Mouse (Mus musculus) C2C12 (cell line): ENCODE data around the gene Tanc1. TPM values are rescaled to one million over a fixed set of nuclear protein-coding genes. Genes with fewer than 3 reads are reported as not detected.
"Not testable (repeated sequence)": the region's sequence is repeated elsewhere in the genome, so short reads cannot be mapped to it uniquely, and the experiment has no call there.

Source experiments
- H3K27me3 ChIP-seq: one replicate; pipeline ENCODE4 v1.6.1; 2011; ENCODE audit not compliant: control insufficient read depth, insufficient read depth, insufficient read length
- H3K36me3 ChIP-seq: one replicate; pipeline ENCODE4 v1.6.1; 2011; ENCODE audit not compliant: control insufficient read depth, insufficient read depth
- H3K4me3 ChIP-seq: one replicate; pipeline ENCODE4 v1.5.1; 2011; ENCODE audit warnings: mild to moderate bottlenecking, control low read depth; ENCODE audit not compliant: poor library complexity, insufficient read depth, severe bottlenecking
- H3K79me2 ChIP-seq: one replicate; pipeline ENCODE4 v1.6.1; 2011; ENCODE audit not compliant: control insufficient read depth, insufficient read depth
- H3K79me3 ChIP-seq: one replicate; pipeline ENCODE4 v1.6.1; 2011; ENCODE audit warnings: low read depth, control low read depth
- H3ac ChIP-seq: one replicate; pipeline ENCODE3; 2011; ENCODE audit warnings: low read depth; ENCODE audit not compliant: control insufficient read depth, insufficient read length
- CEBPB ChIP-seq: IDR thresholded peaks from one replicate; pipeline ENCODE4 v1.6.1; 2011; ENCODE audit warnings: low read depth, mild to moderate bottlenecking, control low read depth, moderate library complexity
- CTCF ChIP-seq: IDR thresholded peaks from one replicate; pipeline ENCODE4 v1.5.1; 2011; ENCODE audit not compliant: control insufficient read depth, insufficient read depth, insufficient read length
- FOSL1 ChIP-seq: IDR thresholded peaks from one replicate; pipeline ENCODE4 v1.8.0; 2011; ENCODE audit warnings: mild to moderate bottlenecking, low read length; ENCODE audit not compliant: poor library complexity, insufficient read depth, severe bottlenecking
- MAX ChIP-seq: IDR thresholded peaks from one replicate; pipeline ENCODE4 v1.6.1; 2011; ENCODE audit warnings: mild to moderate bottlenecking, control low read depth
- MYOD1 ChIP-seq: IDR thresholded peaks from one replicate; pipeline ENCODE4 v1.6.1; 2011; ENCODE audit warnings: low read depth; ENCODE audit not compliant: control insufficient read depth, insufficient read length
- MYOG ChIP-seq: IDR thresholded peaks from one replicate; pipeline ENCODE4 v1.6.1; 2011; ENCODE audit not compliant: control insufficient read depth, insufficient read length; ENCODE audit errors: extremely low read depth
- USF1 ChIP-seq: IDR thresholded peaks from one replicate; pipeline ENCODE4 v1.6.1; 2011; ENCODE audit warnings: low read depth, mild to moderate bottlenecking, control low read depth, moderate library complexity
- long read RNA-seq, 2 experiments: library from polyadenylated mRNA; unstranded; transcript quantifications; one replicate each; pipeline ENCODE4 v2.0.0; 2019 to 2020
- polyA plus RNA-seq: library from polyadenylated mRNA; unstranded; fragments of >200 nt; fragmentation: generic; extraction: Trizol; gene quantifications from one replicate; pipeline ENCODE4 v1.2.1, GENCODE M21; 2012; ENCODE audit warnings: missing spikeins

The Tanc1 gene
- polyA plus RNA-seq: 24.9 TPM
- long read RNA-seq, experiment 1, partial matches to known transcripts: 1 of 11 reads
- long read RNA-seq, experiment 1, other reads (novel, unspliced or antisense): 10 of 11 reads
- long read RNA-seq, experiment 2, full-length matches to known transcripts: 28 of 71 reads
- long read RNA-seq, experiment 2, partial matches to known transcripts: 20 of 71 reads
- long read RNA-seq, experiment 2, other reads (novel, unspliced or antisense): 23 of 71 reads

DNA sequence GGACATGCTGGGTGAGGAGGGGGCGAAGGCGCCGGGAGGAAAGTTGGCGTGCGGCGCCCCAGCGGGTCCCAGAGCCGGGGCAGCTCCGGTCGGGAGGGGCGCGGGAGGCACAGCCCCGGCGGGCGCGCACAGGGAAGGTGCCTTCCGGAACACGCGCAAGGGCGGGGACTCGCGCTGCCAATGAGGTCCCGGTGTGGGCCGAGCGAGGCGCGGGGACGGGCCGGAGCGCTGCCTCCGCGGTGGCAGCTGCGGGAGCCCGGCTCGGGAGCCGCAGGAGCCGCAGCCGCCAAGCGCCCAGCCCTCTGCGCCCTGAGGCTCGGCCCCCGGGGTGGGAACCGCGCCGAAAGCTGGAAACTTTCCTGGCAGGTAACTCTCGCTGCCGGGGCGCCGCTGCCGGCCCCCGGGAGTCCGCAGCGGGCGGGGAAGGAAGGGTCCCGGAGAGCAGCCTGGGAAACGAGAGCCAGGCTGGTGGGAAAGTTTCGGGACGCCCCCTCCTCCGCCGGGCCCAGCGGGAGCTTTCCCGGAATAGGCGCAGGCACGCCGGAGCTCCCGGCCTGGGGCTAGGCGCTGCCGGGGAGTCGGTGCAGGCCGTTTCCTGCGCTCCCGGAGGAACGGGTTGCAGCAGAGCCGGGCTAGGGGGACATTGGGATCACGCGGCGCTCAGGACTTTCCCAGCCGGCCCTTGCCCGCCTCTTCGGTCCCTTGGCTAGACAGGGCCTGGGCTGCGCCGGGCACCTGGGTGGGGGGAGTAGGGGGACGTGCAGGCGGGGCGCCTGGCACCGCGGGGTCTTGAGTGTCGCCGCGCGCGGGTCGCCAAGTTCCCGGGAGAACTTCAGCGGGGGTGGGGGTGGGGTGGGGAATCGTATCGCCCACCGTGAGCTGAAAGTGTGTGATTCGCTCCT is at the start of gene Tanc1:
Gene Tanc1, plus strand, starts transcription at position 212 of the 902 bp plus-strand sequence.
- peaks cover 43% of the 10 kb centered on the region for H3K79me3 ChIP-seq
- no peaks in the 10 kb centered on the region for H3K27me3 ChIP-seq
- TF ChIP-seq MAX (peak; percentile 20), USF1 (no peak)
- peak within 1 kb of the TSS; percentile 72 for H3K4me3 ChIP-seq
- peaks cover 53% of the 10 kb centered on the region for H3K79me2 ChIP-seq
- peaks cover 5% of the 10 kb centered on the region for H3K36me3 ChIP-seq
- H3ac ChIP-seq: peak within 1 kb of the TSS; percentile 74

DNA sequence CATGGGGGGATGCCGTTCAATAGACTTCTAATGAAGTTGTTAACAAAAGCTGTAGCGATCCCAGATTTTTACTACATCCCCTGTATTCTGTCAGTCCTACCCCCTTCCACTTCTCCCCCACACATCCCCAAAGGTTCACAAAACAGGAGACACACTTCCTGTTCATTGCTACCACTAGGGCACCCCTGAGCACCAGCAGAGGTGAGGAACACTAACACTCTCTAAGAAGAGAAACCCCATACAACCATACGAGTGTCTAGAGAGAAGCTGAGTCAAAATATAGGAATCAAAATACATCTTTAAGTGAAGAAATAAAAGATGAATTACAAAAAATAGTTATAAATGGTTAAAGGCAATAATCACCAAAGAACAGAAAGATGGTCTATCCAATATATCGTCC is 49.6 kb upstream of the Tanc1 start:
- no peaks in the 10 kb centered on the region for H3K79me2 ChIP-seq
- H3K79me3 ChIP-seq: no peaks in the 10 kb centered on the region
- TF ChIP-seq USF1 (no peak), CTCF (no peak), FOSL1 (no peak), MYOG (no peak), MYOD1 (no peak), CEBPB (no peak), MAX (no peak)
- H3K36me3 ChIP-seq: no peaks in the 10 kb centered on the region
- H3K4me3 ChIP-seq: no peak overlapping the region
- H3K27me3 ChIP-seq: no peaks in the 10 kb centered on the region
- H3ac ChIP-seq: no peak overlapping the region

DNA sequence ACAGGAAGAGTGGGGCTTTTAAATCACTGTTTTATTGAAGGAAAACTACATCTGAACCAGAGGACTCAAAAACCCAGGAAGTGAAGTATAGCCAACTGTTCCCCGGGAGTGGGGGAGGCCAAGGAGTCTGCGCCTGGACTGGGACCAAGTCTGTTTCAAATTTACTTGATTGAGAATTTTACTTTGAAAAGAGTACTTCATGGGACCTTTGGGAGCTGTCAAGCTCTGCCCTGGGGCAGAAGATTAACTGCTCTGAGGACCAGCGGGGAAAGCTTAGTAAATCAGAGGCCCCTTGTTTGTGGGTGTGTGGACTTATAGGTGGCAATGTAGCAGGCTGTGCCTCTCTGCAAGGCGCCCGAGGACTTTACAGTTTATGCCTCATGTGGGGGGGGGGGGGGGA is 49.1 kb upstream of the Tanc1 start:
- H3K27me3 ChIP-seq: no peaks in the 10 kb centered on the region
- TF ChIP-seq MYOD1 (no peak), FOSL1 (no peak), USF1 (no peak), CTCF (no peak), CEBPB (no peak), MYOG (no peak), MAX (no peak)
- H3K36me3 ChIP-seq: no peaks in the 10 kb centered on the region
- no peak overlapping the region for H3K4me3 ChIP-seq
- H3K79me3 ChIP-seq: no peaks in the 10 kb centered on the region
- no peaks in the 10 kb centered on the region for H3K79me2 ChIP-seq
- no peak overlapping the region for H3ac ChIP-seq

DNA sequence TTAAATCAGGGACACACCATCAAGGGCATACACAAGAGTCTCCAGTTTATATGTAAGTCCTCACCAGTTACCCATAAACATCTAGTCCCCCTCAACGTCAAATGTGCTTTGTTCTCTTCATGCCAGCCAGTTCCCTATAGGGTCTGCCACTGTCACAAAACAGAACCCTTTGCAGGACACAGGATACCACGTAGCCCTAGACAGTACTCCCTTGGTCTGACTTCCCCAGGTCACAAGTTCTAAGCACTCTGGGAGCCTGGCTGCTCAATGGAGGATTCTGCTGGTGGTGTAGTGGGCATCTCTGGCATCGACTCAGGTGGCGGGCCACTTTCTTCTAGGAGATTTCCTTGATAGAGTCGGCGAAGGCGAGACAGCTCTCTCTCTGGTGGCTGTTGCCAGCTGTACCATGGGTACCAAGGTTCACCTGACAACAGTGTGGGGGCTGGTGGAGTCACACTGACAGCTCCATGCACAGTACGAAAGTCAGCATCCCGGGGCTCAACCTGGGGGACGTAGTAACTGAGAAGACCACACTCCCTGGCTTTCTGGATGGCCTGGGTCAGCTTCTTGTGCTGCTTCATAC is 47.7 kb upstream of the Tanc1 start:
- not testable (repeated sequence) for H3ac ChIP-seq, H3K36me3 ChIP-seq

DNA sequence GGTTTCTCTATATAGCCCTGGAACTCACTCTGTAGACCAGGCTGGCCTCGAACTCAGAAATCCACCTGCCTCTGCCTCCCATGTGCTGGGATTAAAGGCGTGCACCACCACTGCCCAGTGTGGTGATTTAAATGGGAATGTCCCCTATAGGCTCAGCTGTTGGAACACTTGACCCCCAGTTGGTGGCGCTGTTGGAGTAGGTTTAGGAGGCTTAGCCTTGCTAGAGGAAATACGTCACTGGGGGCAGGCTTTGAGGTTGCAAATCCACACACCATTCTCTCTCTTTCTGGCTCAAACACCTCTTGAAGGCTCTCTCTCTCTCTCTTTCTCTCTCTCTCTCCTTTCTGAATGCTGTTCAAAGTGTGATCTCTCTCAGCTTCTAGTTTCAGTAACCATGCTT is 46.9 kb upstream of the Tanc1 start:
- Histone ChIP-seq H3K36me3 (no peaks in the 10 kb centered on the region), H3K79me2 (no peaks in the 10 kb centered on the region), H3K4me3 (no peak overlapping the region), H3ac (no peak overlapping the region), H3K27me3 (no peaks in the 10 kb centered on the region), H3K79me3 (no peaks in the 10 kb centered on the region)
- no peak for TF ChIP-seq FOSL1
- no peak for TF ChIP-seq MYOD1
- no peak for TF ChIP-seq MYOG
- no peak for TF ChIP-seq CTCF
- no peak for TF ChIP-seq USF1
- no peak for TF ChIP-seq CEBPB
- no peak for TF ChIP-seq MAX

More for the DNA sequence above, 47.7 kb upstream of the Tanc1 start:
- not testable (repeated sequence) for H3K79me2 ChIP-seq, H3K27me3 ChIP-seq, H3K4me3 ChIP-seq, H3K79me3 ChIP-seq

DNA sequence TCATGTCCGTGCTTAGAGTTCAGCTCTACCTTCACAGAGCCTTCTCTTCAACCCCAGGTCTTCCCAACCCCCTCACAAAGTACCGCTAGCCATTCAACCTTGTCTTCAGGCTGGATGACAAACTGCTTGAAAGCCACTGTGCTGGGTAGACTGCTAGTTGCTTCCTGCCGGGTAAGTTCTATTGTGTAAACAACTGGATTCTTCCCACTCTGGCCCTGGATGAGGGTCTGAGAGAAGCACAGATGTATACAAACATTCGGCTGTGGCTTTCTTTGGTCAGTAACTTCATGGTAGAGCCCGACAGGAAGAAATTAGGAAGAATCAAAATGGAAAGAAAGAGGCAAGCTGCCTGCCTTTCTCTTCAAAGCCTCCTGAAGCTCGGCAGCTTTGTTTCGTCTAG is 30.9 kb upstream of the Tanc1 start:
- TF ChIP-seq FOSL1 (no peak), MYOD1 (no peak), MAX (no peak), USF1 (no peak), MYOG (no peak), CTCF (no peak), CEBPB (no peak)
- no peaks in the 10 kb centered on the region for H3K79me2 ChIP-seq
- no peaks in the 10 kb centered on the region for H3K27me3 ChIP-seq
- H3K79me3 ChIP-seq: no peaks in the 10 kb centered on the region
- no peak overlapping the region for H3K4me3 ChIP-seq
- H3K36me3 ChIP-seq: no peaks in the 10 kb centered on the region
- H3ac ChIP-seq: no peak overlapping the region
